Mouse (Mus musculus): Measurements from ENCODE around the gene Zfp710. TPM values are rescaled to one million over a fixed set of nuclear protein-coding genes. Genes with fewer than 3 reads are reported as not detected.
"Not testable (repeated sequence)": the region's sequence is repeated elsewhere in the genome, so short reads cannot be mapped to it uniquely, and the experiment has no call there.

The Zfp710 gene
- polyA plus RNA-seq, 1 experiment from 2014 or later: 7.3 TPM

DNA sequence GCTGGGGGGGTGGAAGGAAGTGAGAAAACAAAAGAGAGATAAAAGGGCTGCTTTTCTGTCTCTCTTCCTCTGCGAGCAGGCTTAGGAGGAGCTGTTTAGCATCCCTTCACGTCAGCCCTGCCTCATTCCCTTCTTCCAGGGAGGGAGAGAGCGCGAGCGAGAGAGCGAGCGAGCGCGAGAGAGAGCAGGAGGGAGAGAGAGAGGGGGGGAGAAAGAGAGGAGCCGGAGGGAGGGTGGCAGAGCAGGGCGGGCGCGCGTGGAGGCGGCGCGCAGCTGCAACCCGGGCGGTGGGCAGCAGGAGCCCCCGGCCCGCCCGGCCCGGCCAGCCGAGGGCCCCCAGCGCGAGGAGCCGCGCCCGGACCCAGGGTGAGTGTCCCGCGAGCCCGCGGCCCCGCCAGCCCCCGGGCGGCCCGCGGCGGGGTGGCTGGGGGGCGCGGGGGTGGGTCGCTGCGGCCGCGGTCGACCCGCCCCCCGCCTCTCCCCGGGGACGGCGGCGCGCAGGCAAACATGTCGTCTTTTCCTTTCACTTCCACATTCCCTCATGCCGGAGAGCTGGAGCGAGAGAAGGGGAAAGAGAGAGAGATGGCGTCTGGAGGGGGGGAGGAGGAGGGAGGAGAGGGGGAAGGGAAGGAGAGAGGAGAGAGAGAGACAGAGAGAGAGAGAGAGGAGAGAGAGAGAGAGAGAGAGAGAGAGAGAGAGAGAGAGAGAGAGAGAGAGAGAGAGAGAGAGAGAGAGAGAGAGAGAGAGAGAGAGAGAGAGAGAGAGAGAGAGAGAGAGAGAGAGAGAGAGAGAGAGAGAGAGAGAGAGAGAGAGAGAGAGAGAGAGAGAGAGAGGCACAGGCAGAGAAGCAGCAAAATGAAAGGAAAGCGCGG is 1.7 kb downstream of the Zfp710 start:
- DNase-seq (ENCODE audit: low spot score): peak; percentile 61

DNA sequence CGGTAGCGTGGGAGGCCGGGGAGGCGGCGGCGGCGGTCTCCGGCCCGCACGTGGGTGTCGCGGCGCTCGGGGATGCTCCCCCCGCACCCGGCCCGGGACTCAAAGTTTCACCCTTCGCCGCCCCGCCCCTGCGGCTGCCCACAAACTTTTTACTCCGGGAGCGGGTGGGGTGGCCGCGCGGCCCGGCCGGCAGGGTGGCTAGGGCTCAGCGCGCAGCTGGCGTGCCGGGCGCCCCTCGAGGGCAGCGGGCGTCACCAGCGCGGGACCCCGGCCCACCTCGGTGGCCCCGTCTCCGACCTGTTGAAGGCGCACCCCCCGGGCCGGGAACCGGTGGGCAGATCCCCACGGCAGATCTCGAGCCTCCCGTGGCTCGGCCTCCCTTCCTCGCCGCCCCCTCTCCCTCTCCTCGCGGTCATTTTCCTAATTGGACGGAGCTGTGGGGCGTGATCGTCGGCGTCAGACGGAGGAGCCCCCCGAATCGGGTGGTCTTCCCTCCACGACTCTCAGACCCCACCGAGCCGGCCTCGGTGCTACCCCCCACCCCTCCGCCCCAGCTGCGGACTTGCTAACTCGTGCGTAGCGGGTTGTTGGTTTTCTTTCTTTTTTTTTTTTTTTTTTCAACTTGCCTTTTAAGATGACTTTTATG is 2.5 kb downstream of the Zfp710 start:
- DNase-seq (ENCODE audit: low spot score): peak; percentile 67

DNA sequence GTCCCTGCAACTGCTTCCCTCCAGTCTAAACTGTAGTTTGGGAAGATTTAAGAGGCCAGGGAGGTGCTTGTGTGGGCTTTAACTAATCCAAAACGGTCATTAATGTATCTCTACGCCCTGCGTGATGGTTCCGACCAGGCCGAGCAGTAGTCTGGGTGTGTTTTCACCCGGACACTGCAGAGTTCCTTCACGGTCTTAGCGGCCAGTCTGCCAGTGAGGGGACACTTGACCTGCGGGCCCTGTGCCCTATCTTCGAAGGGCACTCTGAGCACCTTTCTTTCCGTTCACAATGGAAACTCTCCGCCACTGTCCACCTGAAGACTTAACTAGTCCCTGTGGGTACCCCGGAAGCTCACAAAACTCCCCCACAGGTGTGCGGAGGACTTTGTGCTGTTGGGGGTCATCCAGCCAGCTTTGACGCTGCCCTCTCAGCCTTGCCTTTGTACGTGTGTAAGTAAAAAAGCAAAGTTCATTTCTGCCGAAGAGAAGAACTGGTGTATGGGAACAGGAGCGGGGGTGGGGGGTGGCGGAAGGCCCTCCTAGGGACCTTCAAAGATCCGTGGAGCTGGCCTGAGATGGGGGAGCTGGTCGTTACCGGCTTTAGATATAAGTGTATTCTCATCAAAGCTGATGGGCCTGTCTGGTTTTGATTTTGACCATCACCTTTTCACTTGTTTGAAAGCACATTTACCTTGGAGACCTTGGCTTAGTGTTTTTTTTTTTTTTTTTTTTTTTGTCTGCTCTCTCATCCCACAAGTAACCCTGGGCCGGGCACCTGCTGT is 3.2 kb downstream of the Zfp710 start:
- peak; percentile 40 for DNase-seq (ENCODE audit: low spot score)

DNA sequence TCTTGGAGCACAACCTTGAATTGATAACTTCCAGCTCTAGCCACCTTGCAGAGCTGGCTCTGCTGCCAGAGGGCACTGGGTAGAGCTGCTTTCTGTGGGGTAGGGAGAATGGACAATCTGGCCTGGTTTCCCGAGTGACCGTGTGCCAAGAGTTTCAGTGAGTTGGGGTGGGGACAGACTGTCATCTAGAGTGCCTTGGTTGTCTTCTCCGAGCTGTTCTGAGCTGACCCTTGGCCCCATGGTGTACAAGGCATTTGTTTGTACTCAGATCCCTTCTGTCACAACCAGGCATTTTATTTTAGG is 3.8 kb downstream of the Zfp710 start:
- no peak for DNase-seq (ENCODE audit: low spot score)

DNA sequence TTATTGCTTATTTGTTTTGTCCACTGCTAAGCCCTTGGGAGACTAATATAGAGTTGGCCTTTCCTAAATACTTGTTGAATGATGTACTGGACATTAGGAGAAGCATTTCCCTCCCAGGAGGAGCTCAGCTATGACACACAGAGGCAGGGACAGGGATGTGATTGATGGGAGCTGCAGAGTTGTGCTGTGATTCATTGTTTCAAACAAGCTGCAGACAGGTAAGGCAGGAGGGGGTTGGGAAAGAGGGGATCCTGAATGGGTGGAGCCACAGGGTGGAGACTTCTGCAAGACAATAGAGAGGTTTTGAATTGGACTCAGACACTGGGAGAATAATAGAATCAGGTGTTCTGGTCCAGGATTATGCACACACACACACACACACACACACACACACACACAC is 5.4 kb downstream of the Zfp710 start:
- no peak for DNase-seq (ENCODE audit: low spot score)

DNA sequence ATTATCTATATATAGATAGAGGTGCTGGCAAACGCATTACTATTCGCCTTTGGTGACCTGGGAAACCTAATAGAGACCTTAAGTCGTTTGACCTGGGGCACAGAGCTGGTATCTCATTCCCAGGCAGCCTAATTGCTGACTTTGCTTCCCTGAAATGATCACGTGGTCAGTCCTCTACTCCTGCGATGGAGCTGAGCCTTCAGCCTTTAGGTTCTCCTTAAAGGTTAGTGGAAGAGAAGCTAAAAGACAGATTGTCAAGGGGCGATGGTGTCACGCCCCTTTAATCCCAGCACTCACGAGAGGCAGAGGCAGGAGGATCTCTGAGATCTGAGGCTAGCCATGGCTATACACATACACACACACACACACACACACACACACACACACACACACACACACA is 5.9 kb downstream of the Zfp710 start:
- DNase-seq (ENCODE audit: low spot score): no peak

DNA sequence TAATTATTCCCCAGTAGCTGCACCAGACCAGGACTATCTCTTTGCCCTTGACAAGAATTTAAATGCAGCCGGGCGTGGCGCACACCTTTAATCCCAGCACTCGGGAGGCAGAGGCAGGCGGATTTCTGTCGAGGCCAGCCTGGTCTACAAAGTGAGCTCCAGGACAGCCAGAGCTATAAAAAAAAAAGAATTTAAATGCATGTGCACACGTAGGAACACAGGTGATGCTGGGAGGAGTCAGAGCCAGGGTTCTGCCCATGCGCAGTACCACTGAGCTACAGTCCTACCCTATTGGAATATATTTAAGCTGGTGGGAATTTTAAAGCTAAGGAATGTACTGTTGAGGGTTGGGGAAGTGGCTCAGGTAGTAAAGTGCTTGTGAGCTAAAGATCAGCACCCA is 6.4 kb downstream of the Zfp710 start:
- DNase-seq (ENCODE audit: low spot score): no peak

DNA sequence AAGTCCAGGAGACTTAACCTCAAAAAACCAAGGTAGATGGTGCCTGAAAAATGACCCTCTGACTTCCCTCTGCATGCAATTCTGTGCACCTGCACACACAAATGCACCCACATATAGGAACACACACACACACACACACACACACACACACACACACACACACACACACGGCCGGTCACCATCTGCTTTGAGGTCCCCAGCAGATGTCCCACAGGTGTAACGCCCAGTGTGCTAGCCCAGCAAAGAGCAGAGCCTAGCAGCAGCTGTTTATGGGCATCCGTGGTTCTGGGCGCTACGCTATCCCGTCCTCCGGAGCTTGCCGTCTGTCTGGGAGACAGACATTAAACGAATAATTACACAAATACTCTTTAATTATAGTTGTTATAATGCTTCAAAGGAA is 6.9 kb downstream of the Zfp710 start:
- DNase-seq (ENCODE audit: low spot score): no peak

DNA sequence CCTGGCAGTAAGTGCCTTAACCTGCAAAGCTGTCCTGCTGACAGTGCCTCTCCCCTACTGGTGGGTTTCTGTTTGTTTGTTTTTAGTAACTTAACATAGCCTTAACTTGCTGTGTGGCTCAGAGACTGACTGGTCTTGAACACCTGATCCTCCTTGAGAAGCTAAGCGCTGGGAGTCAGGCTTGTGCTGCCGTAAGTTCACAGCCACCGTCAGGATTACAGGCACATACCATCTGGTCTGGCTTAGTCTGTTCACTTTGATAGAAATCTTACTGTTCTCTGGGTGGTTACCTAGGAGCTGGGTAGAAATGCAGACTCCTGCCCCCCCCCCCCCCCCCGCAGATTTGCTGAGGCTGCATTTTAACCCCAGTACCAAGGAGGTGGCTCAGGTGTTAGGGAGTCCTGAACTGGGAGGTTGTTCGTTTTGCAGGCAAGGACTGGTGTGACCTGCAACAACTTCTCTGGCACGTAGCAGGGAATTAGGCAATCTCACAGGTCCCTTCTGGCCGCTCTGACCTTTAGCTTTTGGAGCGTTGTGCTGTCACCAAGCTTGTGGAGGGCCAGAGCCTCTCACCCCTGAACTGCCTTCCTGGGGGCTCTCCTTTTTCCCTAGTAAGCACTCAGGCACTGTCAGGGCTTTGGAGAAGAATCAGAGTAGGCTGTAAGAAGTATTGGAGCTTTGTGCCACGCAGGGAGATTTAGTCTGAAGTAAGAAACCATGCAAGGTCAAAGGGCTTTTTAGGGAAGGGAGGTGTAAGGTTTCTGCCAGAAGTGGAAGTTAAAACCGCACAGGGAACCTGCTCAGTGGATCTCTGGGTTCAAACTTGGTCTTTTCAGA is 7.8 kb downstream of the Zfp710 start:
- peak; percentile 53 for DNase-seq (ENCODE audit: low spot score)

DNA sequence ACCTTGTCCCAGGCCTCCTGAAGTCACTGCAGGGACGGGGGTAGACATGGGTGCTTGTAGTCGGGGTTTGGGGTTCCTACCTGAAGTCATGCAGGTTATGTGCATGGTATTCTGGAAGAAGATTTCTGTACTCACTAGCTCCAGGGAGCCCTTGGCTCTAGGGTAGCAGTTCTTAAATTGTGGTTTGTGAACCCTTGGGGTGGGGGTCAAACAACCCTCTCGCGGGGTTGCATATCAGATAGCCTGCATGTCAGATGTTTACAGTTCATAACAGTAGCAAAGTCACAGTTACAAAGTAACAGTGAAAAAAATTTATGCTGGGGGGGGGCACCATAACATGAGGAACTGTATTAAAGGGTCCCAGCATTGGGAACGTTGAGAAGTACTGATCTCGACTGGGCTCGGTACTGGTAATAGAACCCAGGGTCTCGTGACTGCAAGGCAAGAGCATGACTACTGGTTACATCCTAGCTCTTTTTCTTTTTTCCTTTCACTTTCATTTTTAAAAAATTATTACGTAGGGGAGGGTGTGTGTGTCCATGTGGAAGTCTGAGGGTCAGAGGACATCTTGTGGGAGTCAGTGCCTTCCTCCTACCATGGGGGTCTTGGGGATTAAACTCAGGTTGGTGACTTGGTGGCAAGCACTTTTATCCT is 8.6 kb downstream of the Zfp710 start:
- peak; percentile 38 for DNase-seq (ENCODE audit: low spot score)

DNA sequence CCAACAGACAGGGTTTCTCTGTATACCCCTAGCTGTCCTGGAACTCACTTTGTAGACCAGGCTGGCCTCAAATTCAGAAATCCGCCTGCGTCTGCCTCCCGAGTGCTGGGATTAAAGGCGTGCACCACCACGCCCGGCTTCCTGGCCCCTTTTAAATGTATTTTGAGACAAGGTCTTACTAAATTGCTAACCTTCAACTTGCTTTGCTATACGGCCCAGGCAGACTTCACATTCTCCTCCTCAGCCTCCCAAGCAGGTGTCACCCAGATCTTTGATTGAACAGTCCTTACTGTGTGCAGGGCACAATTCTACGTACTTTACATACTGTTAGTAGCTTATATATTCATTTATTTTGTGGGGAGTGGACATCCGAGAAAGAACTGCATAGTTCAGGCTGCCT is 9.2 kb downstream of the Zfp710 start:
- no peak for DNase-seq (ENCODE audit: low spot score)

DNA sequence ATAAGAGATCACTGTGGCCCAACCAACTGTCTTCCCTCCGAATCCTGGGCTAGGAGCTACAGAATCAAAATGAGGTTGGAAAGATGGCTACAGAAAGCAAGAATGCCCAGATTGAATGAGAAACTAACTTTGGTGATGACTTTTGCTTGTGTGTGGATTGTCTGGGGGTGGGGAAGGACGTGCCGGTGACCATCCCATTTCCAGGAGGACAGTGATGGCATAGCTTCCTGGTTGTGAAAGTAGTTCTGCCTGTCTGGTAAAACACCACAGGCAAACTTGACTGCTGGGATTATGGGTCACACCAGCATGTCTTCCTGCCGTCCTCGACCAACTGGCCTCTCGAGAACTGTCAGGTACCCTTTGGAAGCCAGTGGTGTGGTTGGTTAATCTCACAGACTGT is 10.5 kb downstream of the Zfp710 start:
- DNase-seq (ENCODE audit: low spot score): no peak

DNA sequence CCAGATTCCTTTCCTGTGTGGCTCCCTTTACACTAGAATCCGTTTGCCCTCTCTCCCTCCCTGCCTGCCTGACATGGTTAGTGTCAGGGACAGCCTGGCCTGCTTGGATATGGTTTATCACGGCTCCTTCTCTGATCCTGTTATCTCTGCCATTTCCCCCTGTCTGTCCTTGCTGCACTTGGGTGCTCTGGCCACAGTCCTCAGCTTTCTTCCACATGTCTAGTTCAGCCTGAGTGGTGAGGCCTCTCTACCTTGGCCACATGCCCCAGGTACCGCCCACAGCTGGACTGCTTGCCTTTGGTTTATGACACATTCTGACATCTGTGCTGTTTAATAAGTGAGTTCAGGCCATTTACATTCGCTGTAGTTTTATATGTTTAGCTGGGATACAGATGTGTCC is 11.1 kb downstream of the Zfp710 start:
- DNase-seq (ENCODE audit: low spot score): no peak

DNA sequence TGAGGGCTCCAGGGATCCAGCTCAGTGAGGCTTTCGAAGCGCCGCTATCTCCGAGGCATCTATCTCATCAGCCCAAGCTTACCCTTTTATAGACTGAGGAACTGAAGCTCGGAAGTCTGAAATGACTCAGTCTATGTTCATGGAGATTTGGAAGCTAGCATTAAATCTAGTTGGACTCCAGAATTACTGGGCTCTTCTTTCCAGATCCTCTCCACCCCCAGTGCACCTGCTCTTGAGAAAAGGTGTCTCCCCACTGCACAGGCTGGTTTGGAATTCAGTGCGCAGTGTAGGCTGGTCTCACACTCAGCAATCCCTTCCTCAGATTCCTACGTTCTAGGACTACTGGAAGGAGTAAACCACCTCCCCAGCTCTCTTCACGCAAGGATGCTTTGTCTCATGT is 15.1 kb downstream of the Zfp710 start:
- no peak for DNase-seq (ENCODE audit: low spot score)

DNA sequence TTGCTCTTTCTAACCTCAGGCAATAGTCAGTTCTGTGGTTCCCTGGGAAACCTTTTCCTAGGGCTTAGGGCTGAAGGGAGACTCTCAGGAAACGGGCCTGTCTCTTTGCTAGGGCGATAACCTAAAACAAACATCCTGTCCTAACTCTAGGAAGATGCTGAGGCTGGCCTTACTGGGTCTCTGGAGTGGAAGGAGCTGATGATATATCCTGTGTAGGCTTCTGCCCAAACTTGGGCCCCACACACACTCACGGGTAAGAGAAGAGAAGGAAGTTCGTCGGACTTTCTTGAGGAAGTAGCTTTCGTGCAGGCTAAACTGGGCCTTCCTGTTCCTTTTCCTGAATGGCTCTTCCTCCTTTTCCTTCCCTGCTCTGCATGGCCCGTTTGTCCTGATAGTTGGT is 19.6 kb downstream of the Zfp710 start:
- no peak for DNase-seq (ENCODE audit: low spot score)

DNA sequence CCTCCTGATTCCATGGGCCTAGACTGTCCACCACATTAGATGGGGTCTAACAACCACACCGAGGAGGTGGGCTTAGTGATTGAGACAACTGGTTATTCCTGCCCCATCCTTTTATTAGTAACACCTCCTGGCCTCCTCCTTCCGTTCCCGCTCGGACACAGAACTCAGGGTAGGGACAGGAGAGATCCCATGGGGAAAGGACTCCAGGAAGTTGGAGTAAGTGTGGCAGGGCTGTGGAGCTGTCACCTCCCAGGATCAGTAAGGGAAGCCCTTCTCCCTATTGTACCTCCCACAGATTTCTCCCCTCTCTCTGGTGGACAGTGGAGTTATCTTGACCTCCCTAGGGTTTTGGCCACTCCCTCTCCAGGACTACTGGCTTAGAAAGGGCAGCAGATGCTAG is 22.4 kb downstream of the Zfp710 start:
- no peak for DNase-seq (ENCODE audit: low spot score)

DNA sequence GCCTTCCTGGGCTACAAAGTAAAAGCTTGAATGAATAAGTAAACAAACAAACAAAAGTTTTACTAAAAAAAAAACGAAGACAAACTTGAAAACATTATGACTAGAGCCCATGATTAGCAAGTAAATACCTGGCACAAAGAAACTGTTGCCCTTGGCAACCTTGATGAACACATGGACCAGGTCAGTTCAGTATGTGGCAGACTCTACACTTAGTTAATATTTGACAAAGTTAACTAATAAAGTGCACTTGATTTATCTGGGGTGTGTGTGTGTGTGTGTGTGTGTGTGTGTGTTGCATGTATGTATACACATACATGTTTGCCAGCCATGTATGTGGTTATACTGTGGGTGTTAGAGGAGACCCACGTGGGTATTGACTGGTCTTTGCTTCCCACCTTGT is 25.1 kb downstream of the Zfp710 start:
- DNase-seq (ENCODE audit: low spot score): no peak

DNA sequence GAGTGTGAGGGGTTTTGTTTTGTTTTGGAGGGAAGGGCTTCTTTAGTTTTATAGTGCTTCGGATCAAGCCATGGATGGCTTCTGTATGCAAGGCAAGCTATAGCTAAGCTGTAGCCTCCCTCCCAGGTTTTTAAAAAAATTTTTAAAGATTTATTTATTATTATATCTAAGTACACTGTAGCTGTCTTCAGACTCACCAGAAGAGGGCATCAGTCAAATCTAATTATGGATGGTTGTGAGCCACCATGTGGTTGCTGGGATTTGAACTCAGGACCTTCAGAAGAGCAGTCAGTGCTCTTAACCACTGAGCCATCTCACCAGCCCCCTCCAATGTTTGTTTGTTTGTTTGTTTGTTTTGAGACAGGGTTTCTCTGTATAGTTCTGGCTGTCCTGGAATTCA is 25.8 kb downstream of the Zfp710 start:
- not testable (repeated sequence) for DNase-seq (ENCODE audit: low spot score)

DNA sequence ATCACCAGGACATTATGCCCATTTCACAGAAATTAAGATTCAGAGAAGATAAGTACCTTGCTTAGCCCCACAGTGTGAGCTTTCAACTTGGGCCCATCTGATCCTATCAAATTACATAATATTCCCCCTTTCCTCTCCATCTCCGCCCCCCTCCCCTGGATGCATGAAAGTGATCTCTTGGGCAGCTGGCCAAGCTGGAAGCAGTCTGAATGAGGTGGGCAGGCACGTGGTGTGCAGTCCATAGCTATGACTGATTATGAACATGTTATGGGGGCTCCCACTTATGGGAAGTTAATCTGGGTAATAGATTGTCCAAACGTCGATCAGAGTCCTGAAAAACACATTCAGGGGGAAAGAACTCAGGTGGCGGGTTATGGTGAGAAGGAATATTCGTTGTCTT is 27.2 kb downstream of the Zfp710 start:
- DNase-seq (ENCODE audit: low spot score): no peak

DNA sequence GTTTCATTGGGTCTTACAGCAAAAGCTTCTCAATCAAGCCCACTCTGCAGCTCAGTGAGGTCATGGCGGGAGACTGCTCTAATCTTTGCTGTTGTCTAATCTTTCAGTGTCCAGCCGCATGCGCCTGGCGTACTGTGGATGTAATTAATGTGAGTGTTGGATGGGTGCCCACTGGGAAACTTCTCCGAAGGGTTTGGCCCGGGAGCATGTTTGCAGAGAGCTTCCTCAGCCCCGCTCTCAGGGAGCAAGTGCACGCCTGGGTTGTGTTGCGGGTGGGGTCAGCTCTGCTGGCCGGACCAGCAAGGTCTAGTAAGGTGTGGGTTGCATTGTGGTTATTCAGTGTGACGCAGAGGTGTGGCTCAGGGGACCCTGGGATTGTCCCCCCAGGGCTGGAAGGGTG is 27.6 kb downstream of the Zfp710 start:
- no peak for DNase-seq (ENCODE audit: low spot score)

DNA sequence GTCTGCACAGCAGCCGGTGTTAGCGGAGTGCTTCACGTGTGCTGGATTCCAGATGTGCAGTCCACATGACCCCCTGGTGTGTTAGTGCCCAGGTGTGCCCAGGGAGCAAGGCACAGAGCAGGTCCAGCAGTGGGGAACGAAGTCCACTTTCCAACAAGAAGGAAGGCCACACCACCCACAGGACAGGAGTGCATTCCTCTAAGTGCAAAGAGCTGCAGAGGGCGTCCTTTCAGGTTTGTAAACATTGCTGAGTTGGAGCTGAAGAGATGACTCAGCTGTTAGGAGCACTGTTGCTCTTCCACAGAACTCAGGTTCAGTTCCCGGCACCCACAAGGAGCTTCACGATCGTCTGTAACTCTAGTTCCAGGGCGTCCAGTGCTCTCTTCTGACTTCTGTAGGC is 28.5 kb downstream of the Zfp710 start:
- DNase-seq (ENCODE audit: low spot score): no peak

Data from thymus, postnatal 0 days (tissue).